Mouse (Mus musculus): ENCODE results near the gene Pskh1.

Gene Pskh1

GRCm38 (mm10) chr8:105961101-105961500 lies 60.9 kb downstream of the Pskh1 start:
- DNase-seq = no peak

GRCm38 (mm10) chr8:105961536-105961935 lies 61.3 kb downstream of the Pskh1 start:
- DNase-seq = no peak

- DNase-seq = no peak
Measured at GRCm38 (mm10) chr8:105964506-105965265, 64.4 kb downstream of the Pskh1 start.

DNA sequence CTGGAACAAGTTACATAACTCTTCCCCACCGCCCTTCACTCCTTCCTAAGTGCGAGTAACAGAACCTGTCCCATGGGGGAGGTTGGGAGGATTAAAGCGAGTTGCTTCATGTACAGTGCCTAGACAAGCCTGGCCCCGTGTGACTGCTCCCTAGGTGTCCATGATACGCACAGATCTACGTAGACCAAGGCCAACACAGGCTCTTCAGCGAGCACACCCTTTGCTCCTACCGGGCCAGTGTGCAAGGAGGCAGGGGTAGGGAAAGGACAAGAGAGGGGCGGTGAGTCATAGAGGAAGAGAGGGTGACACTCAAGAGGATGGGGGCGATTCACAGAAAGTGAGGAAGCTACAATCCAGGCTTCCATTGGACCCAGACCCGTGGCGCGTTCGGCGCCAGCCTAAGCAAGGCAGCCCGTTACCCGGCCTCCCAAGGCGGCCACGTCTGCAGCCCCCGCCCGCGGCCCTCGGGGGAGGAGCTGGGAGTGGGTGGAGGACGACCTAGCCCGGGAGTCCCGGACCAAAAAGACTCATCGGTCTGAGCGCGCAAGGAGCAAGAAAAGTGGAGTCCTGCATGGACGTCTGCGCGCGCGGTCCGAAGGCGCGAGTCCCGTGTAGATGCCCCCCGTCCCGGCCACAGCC lies 65.1 kb downstream of the Pskh1 start:
- DNase-seq = peak; percentile 56

GRCm38 (mm10) chr8:105965905-105966341 lies 65.7 kb downstream of the Pskh1 start, which contains the start of gene Slc12a4:
Gene Slc12a4, minus strand, starts transcription at chr8:105966097.
- peak; percentile 84 for DNase-seq

GRCm38 (mm10) chr8:105966692-105967311 lies 66.6 kb downstream of the Pskh1 start:
- peak; percentile 27 for DNase-seq

GRCm38 (mm10) chr8:105969367-105969766 lies 69.1 kb downstream of the Pskh1 start:
- no peak for DNase-seq

- DNase-seq = no peak
Measured at GRCm38 (mm10) chr8:105971019-105971720, 70.9 kb downstream of the Pskh1 start.

GRCm38 (mm10) chr8:105975363-105975762 lies 75.1 kb downstream of the Pskh1 start:
- DNase-seq = no peak

GRCm38 (mm10) chr8:105979325-105979724 lies 79.1 kb downstream of the Pskh1 start, which contains the start of gene Dpep3:
Gene Dpep3, minus strand, starts transcription at chr8:105979429.
- DNase-seq = no peak

DNA sequence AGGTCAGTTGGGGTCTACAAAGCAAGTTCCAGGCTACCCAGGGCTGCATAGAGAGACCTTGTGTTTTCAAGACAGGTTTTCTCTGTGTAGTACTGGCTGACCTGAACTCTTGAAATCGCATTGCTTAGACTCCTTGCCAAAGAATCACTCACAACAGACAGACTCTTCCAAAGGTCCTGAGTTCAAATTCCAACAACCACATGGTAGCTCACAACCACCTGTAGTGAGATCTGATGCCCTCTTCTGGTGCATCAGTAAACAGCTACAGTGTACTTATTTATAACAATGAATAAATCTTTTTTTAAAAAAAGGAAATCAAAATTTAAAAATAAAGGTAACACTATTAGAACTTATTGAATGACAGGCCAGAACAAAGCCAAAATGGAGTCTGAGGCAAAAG lies 80.9 kb downstream of the Pskh1 start:
- DNase-seq = no peak

Data from lung, postnatal 36 days (tissue).